Mouse (Mus musculus) thymus, postnatal 25 days (tissue): ENCODE measurements around the gene Olfr564.

Source experiments
- DNase-seq: peaks from one replicate; pipeline ENCODE4 v3.0.0; 2022

Gene Olfr564

GRCm38 (mm10) chr7:102803180-102803579 lies at the start of gene Olfr564:
TSS of gene Olfr564 (plus strand) at chr7:102803480.
- no peak for DNase-seq

DNA sequence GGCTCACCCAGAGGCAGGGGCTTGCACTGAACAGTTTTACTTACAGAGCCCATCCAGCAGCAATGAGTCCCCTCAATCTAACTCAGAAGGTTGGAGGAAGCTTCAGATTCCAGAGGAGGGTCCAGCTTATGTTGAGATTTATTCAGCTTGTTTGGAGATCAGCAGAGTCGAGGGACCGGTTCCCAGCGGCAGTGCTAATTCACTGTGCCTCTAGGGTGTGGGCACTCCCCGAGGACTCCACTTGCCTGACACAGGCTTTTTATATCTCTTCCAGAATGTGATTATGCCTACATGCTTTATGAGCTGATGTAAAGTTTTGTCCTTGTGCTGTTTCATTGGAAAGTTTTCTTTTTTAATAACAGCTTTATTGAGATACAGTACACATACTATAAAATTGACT lies 44.0 kb upstream of the Olfr564 start, which contains the start of the genes Olfr560 and Olfr78:
Gene Olfr560 (minus strand): TSS at position 101 of the 400 bp plus-strand sequence.
Gene Olfr78 (minus strand): TSS at position 206 of the 400 bp plus-strand sequence.
- DNase-seq = no peak

- no peak for DNase-seq
Observed at GRCm38 (mm10) chr7:102770921-102771320, 32.4 kb upstream of the Olfr564 start, which contains the start of gene Olfr561. TSS of gene Olfr561 (plus strand) at chr7:102771221.
